Mouse (Mus musculus) cerebellum, adult 9-10 months (tissue): Measurements from ENCODE around the gene Ssbp1.

Experiments
- DNase-seq: peaks from one replicate; pipeline ENCODE4 v3.0.0; 2022

Gene Ssbp1

GRCm38 (mm10) chr6:40470916-40471719 lies at the start of gene Ssbp1:
Gene Ssbp1, plus strand, starts transcription at chr6:40471352.
- peak; percentile 92 for DNase-seq

GRCm38 (mm10) chr6:40423013-40423412 lies 48.1 kb upstream of the Ssbp1 start:
- no peak for DNase-seq

GRCm38 (mm10) chr6:40423774-40424173 lies 47.4 kb upstream of the Ssbp1 start:
- peak; percentile 82 for DNase-seq

GRCm38 (mm10) chr6:40427441-40427840 lies 43.7 kb upstream of the Ssbp1 start:
- DNase-seq, result peak; percentile 61

GRCm38 (mm10) chr6:40428696-40429095 lies 42.5 kb upstream of the Ssbp1 start:
- DNase-seq, result peak; percentile 85

- peak; percentile 89 for DNase-seq
Observed at GRCm38 (mm10) chr6:40429521-40429931, 41.6 kb upstream of the Ssbp1 start.

- peak; percentile 60 for DNase-seq
Observed at GRCm38 (mm10) chr6:40430251-40430650, 40.9 kb upstream of the Ssbp1 start.

- DNase-seq, result peak; percentile 81
Observed at GRCm38 (mm10) chr6:40430878-40431277, 40.3 kb upstream of the Ssbp1 start.

- peak; percentile 96 for DNase-seq
Observed at GRCm38 (mm10) chr6:40431356-40431755, 39.8 kb upstream of the Ssbp1 start.

- no peak for DNase-seq
Observed at GRCm38 (mm10) chr6:40431812-40432211, 39.3 kb upstream of the Ssbp1 start.

- DNase-seq, result peak; percentile 94
Observed at GRCm38 (mm10) chr6:40432346-40433275, 38.5 kb upstream of the Ssbp1 start.

- no peak for DNase-seq
Observed at GRCm38 (mm10) chr6:40434697-40435096, 36.5 kb upstream of the Ssbp1 start.

- peak; percentile 78 for DNase-seq
Observed at GRCm38 (mm10) chr6:40435151-40436046, 35.8 kb upstream of the Ssbp1 start.

GRCm38 (mm10) chr6:40436047-40436483 lies 35.1 kb upstream of the Ssbp1 start, which contains the start of gene E330009J07Rik:
Gene E330009J07Rik, minus strand, starts transcription at chr6:40436135.
- DNase-seq, result peak; percentile 93

- peak; percentile 14 for DNase-seq
Observed at GRCm38 (mm10) chr6:40438936-40439335, 32.2 kb upstream of the Ssbp1 start, which contains the start of gene Wee2. Gene Wee2, plus strand, starts transcription at chr6:40439088.

GRCm38 (mm10) chr6:40439731-40440130 lies 31.4 kb upstream of the Ssbp1 start:
- peak; percentile 13 for DNase-seq

- peak; percentile 18 for DNase-seq
Observed at GRCm38 (mm10) chr6:40441276-40441675, 29.9 kb upstream of the Ssbp1 start.

GRCm38 (mm10) chr6:40441755-40442154 lies 29.4 kb upstream of the Ssbp1 start:
- DNase-seq, result peak; percentile 19

- no peak for DNase-seq
Observed at GRCm38 (mm10) chr6:40443281-40443928, 27.7 kb upstream of the Ssbp1 start.

GRCm38 (mm10) chr6:40448626-40449025 lies 22.5 kb upstream of the Ssbp1 start:
- no peak for DNase-seq

GRCm38 (mm10) chr6:40454436-40455041 lies 16.6 kb upstream of the Ssbp1 start:
- peak; percentile 23 for DNase-seq
